Mouse (Mus musculus) thymus, adult 2 months (tissue): ENCODE measurements around the gene Adprh. TPM values are rescaled to one million over a fixed set of nuclear protein-coding genes. Genes with fewer than 3 reads are reported as not detected.

ENCODE experiments used
- DNase-seq: peaks from one replicate; pipeline ENCODE4 v3.0.0; 2021
- H3K27ac ChIP-seq: fragments of 200-500 bp; 2 replicates; pipeline ENCODE4 v1.5.1; 2012; ENCODE audit warnings: low read length, control low read depth; ENCODE audit not compliant: control insufficient read depth, insufficient read depth
- H3K27me3 ChIP-seq: fragments of 200-500 bp; 2 replicates; pipeline ENCODE4 v1.6.1; 2012; ENCODE audit warnings: mild to moderate bottlenecking, low read length, moderate library complexity, mixed read lengths; ENCODE audit not compliant: control insufficient read depth, insufficient read depth
- H3K36me3 ChIP-seq: fragments of 200-500 bp; 2 replicates; pipeline ENCODE4 v1.6.1; 2012; ENCODE audit warnings: mild to moderate bottlenecking, low read length, moderate library complexity; ENCODE audit not compliant: control insufficient read depth, insufficient read depth
- H3K4me1 ChIP-seq: fragments of 200-500 bp; replicated peaks from 2 replicates; pipeline ENCODE4 v1.6.1; 2012; ENCODE audit warnings: low read length; ENCODE audit not compliant: control insufficient read depth, insufficient read depth
- H3K4me3 ChIP-seq: fragments of 200-500 bp; 2 replicates; pipeline ENCODE4 v1.5.1; 2012; ENCODE audit warnings: mild to moderate bottlenecking, low read length, control low read depth, moderate library complexity; ENCODE audit not compliant: control insufficient read depth, insufficient read depth
- CTCF ChIP-seq: fragments of 200-500 bp; IDR thresholded peaks from 2 replicates; pipeline ENCODE4 v1.5.1; 2012; ENCODE audit warnings: mild to moderate bottlenecking, control low read depth, low read length, moderate library complexity, borderline replicate concordance; ENCODE audit not compliant: control insufficient read depth, poor library complexity, insufficient read depth; ENCODE audit errors: extremely low read depth
- POLR2A ChIP-seq: fragments of 200-500 bp; IDR thresholded peaks from 2 replicates; pipeline ENCODE4 v1.6.1; 2012; ENCODE audit warnings: mild to moderate bottlenecking, low read length, control low read depth, moderate library complexity; ENCODE audit not compliant: control insufficient read depth, poor library complexity, insufficient read depth; ENCODE audit errors: extremely low read depth
- WGBS: fragments of 180-500 bp; shearing (Covaris S2); methylation state at CpG from one replicate; pipeline ENCODE4 v1.1.7; 2018; 5-methylcytosine and 5-hydroxymethylcytosine counted together
- polyA plus RNA-seq: library from polyadenylated mRNA; depleted of rRNA; stranded (reverse); fragments of >200 nt; gene quantifications from 2 replicates; pipeline ENCODE4 v1.2.3, GENCODE M21; 2012

Gene Adprh
- polyA plus RNA-seq, 1 experiment = 49.8 TPM

- no peaks in the 10 kb centered on the region for H3K4me1 ChIP-seq
- H3K36me3 ChIP-seq = no peaks in the 10 kb centered on the region
- H3K27ac ChIP-seq = no peak overlapping the region
- DNase-seq = no peak
- 94% methylated on average over 7 of the region's 7 CpGs for WGBS
- TF ChIP-seq CTCF (no peak), POLR2A (no peak)
- no peaks in the 10 kb centered on the region for H3K27me3 ChIP-seq
- H3K4me3 ChIP-seq = no peak overlapping the region
Observed at GRCm38 (mm10) chr16:38414953-38415352, 37.5 kb downstream of the Adprh start.

- TF ChIP-seq POLR2A (no peak), CTCF (no peak)
- no peak overlapping the region for H3K27ac ChIP-seq
- no peaks in the 10 kb centered on the region for H3K27me3 ChIP-seq
- DNase-seq = no peak
- no peak overlapping the region for H3K4me3 ChIP-seq
- H3K4me1 ChIP-seq = peaks cover 7% of the 10 kb centered on the region
- 95% methylated on average over 8 of the region's 8 CpGs for WGBS
- no peaks in the 10 kb centered on the region for H3K36me3 ChIP-seq
Observed at GRCm38 (mm10) chr16:38408416-38408815, 44.1 kb downstream of the Adprh start.

- H3K27me3 ChIP-seq = no peaks in the 10 kb centered on the region
- H3K4me1 ChIP-seq = peaks cover 9% of the 10 kb centered on the region
- no peaks in the 10 kb centered on the region for H3K36me3 ChIP-seq
- no peak overlapping the region for H3K4me3 ChIP-seq
- no peak overlapping the region for H3K27ac ChIP-seq
- TF ChIP-seq POLR2A = no peak
- TF ChIP-seq CTCF = no peak
- 70% methylated on average over 5 of the region's 5 CpGs for WGBS
- no peak for DNase-seq
Observed at GRCm38 (mm10) chr16:38407584-38407983, 44.9 kb downstream of the Adprh start.

- H3K36me3 ChIP-seq = no peaks in the 10 kb centered on the region
- DNase-seq = no peak
- TF ChIP-seq POLR2A = no peak
- no peak for TF ChIP-seq CTCF
- H3K27ac ChIP-seq = no peak overlapping the region
- peaks cover 9% of the 10 kb centered on the region for H3K4me1 ChIP-seq
- H3K4me3 ChIP-seq = no peak overlapping the region
- no peaks in the 10 kb centered on the region for H3K27me3 ChIP-seq
- WGBS = 72% methylated on average over 6 of the region's 6 CpGs
Observed at GRCm38 (mm10) chr16:38406708-38407107, 45.8 kb downstream of the Adprh start.

- TF ChIP-seq POLR2A (no peak), CTCF (no peak)
- Histone ChIP-seq H3K36me3 (no peaks in the 10 kb centered on the region), H3K4me1 (peaks cover 9% of the 10 kb centered on the region), H3K27me3 (no peaks in the 10 kb centered on the region), H3K4me3 (no peak overlapping the region), H3K27ac (no peak overlapping the region)
- 98% methylated on average over 5 of the region's 5 CpGs for WGBS
- DNase-seq = no peak
Observed at GRCm38 (mm10) chr16:38406293-38406692, 46.2 kb downstream of the Adprh start.

GRCm38 (mm10) chr16:38403639-38404038, 48.9 kb downstream of the Adprh start:
- peaks cover 24% of the 10 kb centered on the region for H3K4me1 ChIP-seq
- no peaks in the 10 kb centered on the region for H3K36me3 ChIP-seq
- DNase-seq = peak; percentile 34
- no peak overlapping the region for H3K4me3 ChIP-seq
- 9% methylated on average over 7 of the region's 7 CpGs for WGBS
- TF ChIP-seq POLR2A (no peak), CTCF (no peak)
- no peak overlapping the region for H3K27ac ChIP-seq
- no peaks in the 10 kb centered on the region for H3K27me3 ChIP-seq

- no peaks in the 10 kb centered on the region for H3K36me3 ChIP-seq
- TF ChIP-seq POLR2A (no peak), CTCF (no peak)
- no peak overlapping the region for H3K4me3 ChIP-seq
- no peak overlapping the region for H3K27ac ChIP-seq
- WGBS = 96% methylated on average over 6 of the region's 6 CpGs
- H3K27me3 ChIP-seq = no peaks in the 10 kb centered on the region
- no peak for DNase-seq
- H3K4me1 ChIP-seq = peaks cover 21% of the 10 kb centered on the region
Observed at GRCm38 (mm10) chr16:38401468-38401867, 51.0 kb downstream of the Adprh start.
